Mouse (Mus musculus) myocyte (in vitro differentiated cells): ENCODE data around the gene Fam160a1. TPM values are rescaled to one million over a fixed set of nuclear protein-coding genes. Genes with fewer than 3 reads are reported as not detected.

Experiments used
- H3K27me3 ChIP-seq: one replicate; pipeline ENCODE4 v1.6.1; 2011; ENCODE audit not compliant: control insufficient read depth, insufficient read depth, insufficient read length
- H3K36me3 ChIP-seq: one replicate; pipeline ENCODE4 v1.6.1; 2011; ENCODE audit not compliant: control insufficient read depth, insufficient read depth
- H3K4me2 ChIP-seq: one replicate; pipeline ENCODE4 v1.6.1; 2011; ENCODE audit warnings: low read depth, control low read depth
- H3K4me3 ChIP-seq: one replicate; pipeline ENCODE4 v1.5.1; 2011; ENCODE audit warnings: mild to moderate bottlenecking, control low read depth, moderate library complexity
- H3K79me2 ChIP-seq: one replicate; pipeline ENCODE4 v1.6.1; 2011; ENCODE audit not compliant: control insufficient read depth, insufficient read depth
- H3ac ChIP-seq: one replicate; pipeline ENCODE4 v1.6.1; 2011; ENCODE audit not compliant: control insufficient read depth, insufficient read length
- CEBPB ChIP-seq: IDR thresholded peaks from 2 replicates; pipeline ENCODE4 v1.6.1; 2011; ENCODE audit warnings: mild to moderate bottlenecking, moderate library complexity; ENCODE audit not compliant: poor library complexity, insufficient read depth, severe bottlenecking
- E2F4 ChIP-seq: IDR thresholded peaks from one replicate; pipeline ENCODE4 v1.6.1; 2011; ENCODE audit warnings: mild to moderate bottlenecking, control low read depth, moderate library complexity; ENCODE audit not compliant: insufficient read depth
- MAX ChIP-seq: IDR thresholded peaks from one replicate; pipeline ENCODE4 v1.6.1; 2011; ENCODE audit warnings: low read depth, mild to moderate bottlenecking, control low read depth
- MYOD1 ChIP-seq, 3 experiments: IDR thresholded peaks; one replicate each; pipeline ENCODE4 v1.6.1; 2011; ENCODE audit warnings: control low read depth in 2 of 3, low read depth in 2 of 3, mild to moderate bottlenecking in 2 of 3, moderate library complexity in 1 of 3; ENCODE audit not compliant: insufficient read length in 2 of 3, control insufficient read depth in 1 of 3
- MYOG ChIP-seq, 3 experiments: IDR thresholded peaks; one replicate each; pipeline ENCODE4 v1.6.1; 2011; ENCODE audit warnings: control low read depth in 2 of 3, low read depth in 2 of 3, mild to moderate bottlenecking in 2 of 3; ENCODE audit not compliant: insufficient read length in 2 of 3, control insufficient read depth in 1 of 3, insufficient read depth in 1 of 3
- POLR2A ChIP-seq: IDR thresholded peaks from one replicate; pipeline ENCODE4 v1.6.1; 2011; ENCODE audit warnings: low read depth, mild to moderate bottlenecking, control low read depth, moderate library complexity; ENCODE audit not compliant: insufficient read length
- POLR2AphosphoS2 ChIP-seq: IDR thresholded peaks from one replicate; pipeline ENCODE4 v1.6.1; 2011; ENCODE audit warnings: low read depth, control low read depth; ENCODE audit not compliant: insufficient read length
- REST ChIP-seq: IDR thresholded peaks from one replicate; pipeline ENCODE4 v1.6.1; 2011; ENCODE audit warnings: mild to moderate bottlenecking, control low read depth, moderate library complexity; ENCODE audit not compliant: insufficient read depth, insufficient read length
- SRF ChIP-seq: IDR thresholded peaks from one replicate; pipeline ENCODE4 v1.6.1; 2011; ENCODE audit warnings: low read depth; ENCODE audit not compliant: control insufficient read depth, insufficient read length
- TCF12 ChIP-seq: IDR thresholded peaks from one replicate; pipeline ENCODE4 v1.6.1; 2011; ENCODE audit warnings: mild to moderate bottlenecking, control low read depth; ENCODE audit not compliant: poor library complexity, insufficient read depth, severe bottlenecking
- TCF3 ChIP-seq: IDR thresholded peaks from one replicate; pipeline ENCODE4 v1.6.1; 2011; ENCODE audit warnings: low read depth, control low read depth; ENCODE audit not compliant: insufficient read length
- USF1 ChIP-seq: IDR thresholded peaks from one replicate; pipeline ENCODE4 v1.6.1; 2011; ENCODE audit warnings: low read depth, mild to moderate bottlenecking, control low read depth, moderate library complexity
- polyA plus RNA-seq: library from polyadenylated mRNA; unstranded; fragments of >200 nt; fragmentation: generic; extraction: Trizol; gene quantifications from one replicate; pipeline ENCODE4 v1.2.1, GENCODE M21; 2012; ENCODE audit warnings: missing spikeins

Fam160a1 gene
- polyA plus RNA-seq, 1 experiment, result 13.2 TPM

DNA sequence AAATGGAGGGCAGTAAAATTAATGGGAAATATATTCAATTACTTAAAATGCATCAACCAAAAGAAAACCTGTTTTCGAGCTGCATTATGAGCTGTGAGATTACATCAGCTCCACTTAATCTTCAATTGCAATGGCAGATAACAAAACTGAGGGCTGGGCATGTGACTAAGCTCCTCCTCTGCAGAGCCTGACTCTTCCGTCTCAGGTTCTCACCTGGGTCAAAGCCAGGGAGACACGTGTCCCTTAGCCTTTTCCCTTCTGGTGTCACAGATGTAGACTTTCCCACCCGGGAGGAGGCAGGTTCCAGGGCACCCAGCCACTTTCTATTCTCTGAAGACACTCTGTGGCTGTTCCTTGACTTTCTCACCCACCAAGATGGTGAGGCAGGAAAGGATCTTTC, 12.0 kb upstream of the Fam160a1 start:
- Histone ChIP-seq H3ac (no peak overlapping the region), H3K4me2 (peak overlapping the region; percentile 3), H3K79me2 (peaks cover 8% of the 10 kb centered on the region), H3K36me3 (no peaks in the 10 kb centered on the region), H3K27me3 (no peaks in the 10 kb centered on the region), H3K4me3 (no peak overlapping the region)
- TF ChIP-seq USF1 (peak; percentile 60), MYOD1 (IDR thresholded peaks at IDR 0.05; ENCODE audit: control insufficient read depth in 1 of 3, insufficient read length in 2 of 3, low read depth in 2 of 3) (peak in 1 of 3 experiments; percentile 28), MYOG (IDR thresholded peaks at IDR 0.05; ENCODE audit: control insufficient read depth in 1 of 3, insufficient read depth in 1 of 3, insufficient read length in 2 of 3, low read depth in 2 of 3) (peak in 1 of 3 experiments; percentile 16), CEBPB (no peak)

GRCm38 (mm10) chr3:85827815-85828214, 10.7 kb upstream of the Fam160a1 start:
- no peak overlapping the region for H3ac ChIP-seq
- H3K27me3 ChIP-seq, result no peaks in the 10 kb centered on the region
- no peak for TF ChIP-seq USF1
- no peak for TF ChIP-seq POLR2AphosphoS2
- TF ChIP-seq E2F4, result no peak
- TF ChIP-seq MYOG (IDR thresholded peaks at IDR 0.05; ENCODE audit: control insufficient read depth in 1 of 3, insufficient read depth in 1 of 3, insufficient read length in 2 of 3, low read depth in 2 of 3), result no peak
- TF ChIP-seq CEBPB, result no peak
- no peak for TF ChIP-seq REST
- H3K36me3 ChIP-seq, result no peaks in the 10 kb centered on the region
- H3K4me2 ChIP-seq, result no peak overlapping the region
- H3K79me2 ChIP-seq, result peaks cover 8% of the 10 kb centered on the region
- H3K4me3 ChIP-seq, result no peak overlapping the region

GRCm38 (mm10) chr3:85827283-85827682, 10.2 kb upstream of the Fam160a1 start:
- Histone ChIP-seq H3K4me3 (no peak overlapping the region), H3K36me3 (no peaks in the 10 kb centered on the region), H3K4me2 (no peak overlapping the region), H3K79me2 (peaks cover 2% of the 10 kb centered on the region), H3ac (no peak overlapping the region), H3K27me3 (no peaks in the 10 kb centered on the region)
- no peak for TF ChIP-seq USF1
- TF ChIP-seq MYOD1 (IDR thresholded peaks at IDR 0.05; ENCODE audit: control insufficient read depth in 1 of 3, insufficient read length in 2 of 3, low read depth in 2 of 3), result peak in 1 of 3 experiments; percentile 46

DNA sequence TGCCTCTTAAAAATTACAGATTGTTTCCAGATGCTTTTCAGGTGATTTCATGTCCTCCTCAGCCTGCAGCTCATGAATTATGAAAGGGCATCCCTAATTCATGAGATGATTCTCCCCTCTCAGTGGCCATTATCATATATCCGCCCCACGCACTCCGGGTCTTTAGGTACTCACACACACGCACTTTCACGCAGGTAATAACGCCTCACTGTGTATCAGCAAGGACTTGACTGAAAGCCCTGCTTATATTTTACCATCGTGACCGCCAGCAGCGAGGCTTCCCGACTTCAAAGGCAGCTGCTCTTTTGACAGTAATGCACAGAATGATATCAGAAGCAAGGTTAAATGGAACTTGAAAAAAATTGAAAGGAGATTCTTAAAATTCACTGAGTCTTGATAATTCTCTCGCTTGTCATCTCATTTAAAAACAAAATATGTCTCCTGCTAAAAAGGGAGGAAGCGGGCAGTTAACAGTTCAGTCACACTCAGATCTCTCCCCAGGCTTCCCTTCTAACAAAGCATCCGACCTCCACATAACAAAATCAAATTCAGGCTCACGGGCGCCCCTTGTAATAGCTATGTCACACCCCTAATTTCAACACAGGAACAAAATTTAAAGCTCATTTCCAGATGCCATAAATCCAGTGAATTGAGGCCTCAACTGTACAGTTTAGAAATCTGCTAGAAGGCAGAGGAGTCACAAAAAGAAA, 3.9 kb upstream of the Fam160a1 start:
- H3K4me3 ChIP-seq, result no peak overlapping the region
- TF ChIP-seq POLR2A, result no peak
- no peak for TF ChIP-seq USF1
- TF ChIP-seq E2F4, result no peak
- TF ChIP-seq MYOG (IDR thresholded peaks at IDR 0.05; ENCODE audit: control insufficient read depth in 1 of 3, insufficient read depth in 1 of 3, insufficient read length in 2 of 3, low read depth in 2 of 3), result no peak
- TF ChIP-seq MYOD1 (IDR thresholded peaks at IDR 0.05; ENCODE audit: control insufficient read depth in 1 of 3, insufficient read length in 2 of 3, low read depth in 2 of 3), result no peak
- no peak for TF ChIP-seq MAX
- no peak for TF ChIP-seq REST
- TF ChIP-seq POLR2AphosphoS2, result no peak
- TF ChIP-seq TCF12, result no peak
- no peaks in the 10 kb centered on the region for H3K79me2 ChIP-seq
- no peak overlapping the region for H3ac ChIP-seq
- H3K27me3 ChIP-seq, result no peaks in the 10 kb centered on the region
- H3K4me2 ChIP-seq, result no peak overlapping the region
- H3K36me3 ChIP-seq, result no peaks in the 10 kb centered on the region

GRCm38 (mm10) chr3:85819319-85819718, 2.2 kb upstream of the Fam160a1 start:
- no peak overlapping the region for H3ac ChIP-seq
- TF ChIP-seq REST (no peak), POLR2A (no peak), MAX (no peak), USF1 (no peak), TCF3 (no peak), MYOD1 (IDR thresholded peaks at IDR 0.05; ENCODE audit: control insufficient read depth in 1 of 3, insufficient read length in 2 of 3, low read depth in 2 of 3) (no peak), MYOG (IDR thresholded peaks at IDR 0.05; ENCODE audit: control insufficient read depth in 1 of 3, insufficient read depth in 1 of 3, insufficient read length in 2 of 3, low read depth in 2 of 3) (no peak), CEBPB (no peak), E2F4 (no peak), SRF (no peak), POLR2AphosphoS2 (no peak), TCF12 (no peak)
- H3K36me3 ChIP-seq, result no peaks in the 10 kb centered on the region
- H3K4me3 ChIP-seq, result no peak overlapping the region
- H3K4me2 ChIP-seq, result no peak overlapping the region
- H3K27me3 ChIP-seq, result no peaks in the 10 kb centered on the region
- no peaks in the 10 kb centered on the region for H3K79me2 ChIP-seq
